Mouse (Mus musculus) 3134 (cell line): ENCODE results near the gene Hmcn1.

Source experiments
- DNase-seq: peaks from one replicate; pipeline ENCODE4 v3.0.0-alpha.2; 2011; ENCODE audit warnings: low spot score; ENCODE audit not compliant: insufficient read length; ENCODE audit errors: extremely low read depth

The Hmcn1 gene

DNA sequence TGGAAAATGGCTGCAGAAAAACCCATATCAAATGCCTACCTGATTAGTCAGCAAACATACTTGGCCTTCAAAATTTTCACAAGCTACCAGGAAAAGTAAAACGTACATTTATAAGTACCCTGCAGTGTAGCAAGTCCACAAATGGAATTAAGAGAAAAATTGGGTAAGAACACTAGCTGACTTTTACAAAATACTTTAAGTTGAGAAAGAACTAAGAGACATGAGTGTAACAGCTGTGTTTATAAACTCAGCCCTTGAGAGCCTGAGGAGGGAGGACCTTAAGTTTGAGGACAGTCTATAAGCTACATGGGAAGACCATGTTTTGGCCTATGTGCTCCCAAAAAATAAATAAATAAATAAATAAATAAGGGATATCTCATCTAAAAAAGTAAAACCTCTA, 107.0 kb downstream of the Hmcn1 start:
- no peak for DNase-seq

DNA sequence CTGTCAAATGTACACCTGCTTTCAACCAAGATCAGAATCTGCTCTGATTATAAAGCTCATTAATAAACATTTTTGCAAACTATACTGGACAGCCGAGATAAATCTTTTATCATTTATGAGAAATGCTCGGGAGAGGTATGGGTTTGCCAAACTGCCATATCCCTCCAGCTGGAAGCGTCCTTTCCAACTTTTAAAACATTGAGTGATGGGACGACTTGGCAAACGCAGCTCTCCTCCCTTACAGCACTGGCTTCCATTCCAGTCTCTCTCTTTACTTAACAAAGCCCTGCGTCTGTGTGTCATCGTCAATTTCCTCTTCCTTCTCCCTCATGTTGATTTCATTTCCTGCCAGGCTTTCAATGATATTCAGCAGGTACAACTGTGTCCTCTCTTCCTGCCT, 114.8 kb downstream of the Hmcn1 start:
- DNase-seq, result no peak

DNA sequence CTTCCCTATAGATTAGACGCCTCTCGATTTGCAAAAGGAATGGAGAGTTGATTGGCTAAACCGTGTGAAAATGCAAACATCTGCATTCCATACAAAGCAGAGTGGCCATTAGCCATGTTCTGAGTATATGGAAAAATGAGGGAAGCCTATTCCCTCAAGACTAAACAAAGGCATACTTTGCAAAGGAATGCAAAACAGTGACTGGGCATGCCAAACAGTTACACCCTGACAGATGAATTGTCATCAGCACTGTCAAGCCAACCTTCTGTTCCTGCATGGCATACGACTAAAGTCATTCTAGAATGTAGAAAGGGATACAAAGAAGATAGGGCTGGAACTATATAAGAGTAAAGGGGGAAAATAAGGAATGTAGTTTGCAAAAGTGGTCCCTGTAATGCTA, 115.3 kb downstream of the Hmcn1 start:
- DNase-seq, result no peak

DNA sequence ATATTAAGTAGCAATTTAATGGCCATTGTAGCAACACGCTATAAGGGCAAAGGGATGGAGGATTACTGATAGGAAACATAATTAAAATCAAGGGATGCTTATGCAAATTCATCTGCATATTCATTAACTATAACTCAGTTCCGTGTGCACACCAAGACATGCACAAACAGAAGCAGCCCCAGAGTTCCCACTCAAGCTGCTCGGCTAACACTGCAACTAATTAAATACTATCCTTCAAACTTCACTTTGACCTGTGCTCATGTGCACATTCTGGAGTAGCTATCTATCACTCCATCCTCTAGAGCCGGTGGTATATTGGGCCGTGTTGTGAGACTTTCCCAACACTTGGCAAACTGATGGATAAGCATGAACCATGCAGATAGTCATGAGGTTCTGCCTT, 119.2 kb downstream of the Hmcn1 start:
- DNase-seq, result no peak

DNA sequence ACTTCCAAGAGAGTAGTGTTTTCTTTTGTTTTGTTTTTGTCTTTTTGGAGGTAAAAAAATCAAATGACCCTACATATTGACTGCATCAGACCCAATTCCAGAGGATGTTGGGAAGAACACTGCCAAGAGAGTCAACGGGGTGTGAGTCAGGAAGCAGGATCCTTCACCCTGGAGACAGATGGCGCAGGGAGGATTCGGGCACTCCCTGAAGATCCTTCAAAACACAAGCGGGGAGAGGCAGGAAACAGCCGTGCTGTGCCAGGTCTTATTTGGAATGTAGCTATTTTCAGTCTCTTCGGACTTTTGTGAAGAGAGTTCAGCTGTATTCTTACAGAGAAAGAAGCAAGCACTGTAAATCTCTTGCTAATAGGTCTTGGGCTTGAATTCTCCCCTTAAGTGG, 120.0 kb downstream of the Hmcn1 start:
- DNase-seq, result no peak

DNA sequence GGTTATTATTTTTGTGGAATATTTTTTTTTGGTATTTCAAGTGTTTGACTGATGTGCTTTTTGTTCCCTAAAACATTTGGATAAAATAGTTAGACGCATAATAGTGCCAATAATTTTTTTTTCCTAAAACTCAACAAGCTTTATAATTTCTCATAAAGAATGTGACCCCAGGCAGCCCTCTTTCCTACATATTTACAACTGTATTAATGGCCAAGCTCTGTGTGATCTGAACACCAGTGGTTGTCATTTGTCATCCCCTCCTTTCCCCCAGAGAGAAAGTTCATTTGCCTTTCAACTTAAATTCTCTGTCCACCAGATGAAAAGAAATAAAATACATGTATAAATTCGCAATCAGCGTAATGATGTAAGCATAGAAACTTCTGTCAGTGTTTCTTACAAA, 121.1 kb downstream of the Hmcn1 start:
- no peak for DNase-seq

DNA sequence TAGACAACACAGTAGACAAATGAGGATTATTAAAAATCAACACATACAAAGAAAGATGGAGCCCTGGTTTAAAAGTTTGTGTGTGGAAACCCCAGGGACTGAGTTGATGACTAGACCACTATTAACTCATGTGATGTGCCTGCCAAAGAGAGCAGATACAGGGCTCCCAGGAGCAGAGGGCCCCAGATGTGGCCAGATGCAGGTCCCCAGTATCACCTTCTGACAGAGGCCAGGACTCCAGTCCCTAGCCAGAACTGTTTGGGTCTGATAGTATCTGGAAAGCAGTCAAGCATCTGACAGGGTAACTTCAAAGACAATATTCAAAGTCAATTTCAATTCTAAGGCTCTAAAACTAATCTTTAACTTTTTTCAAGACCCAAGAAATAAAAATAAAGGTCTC, 124.0 kb downstream of the Hmcn1 start:
- DNase-seq, result no peak

DNA sequence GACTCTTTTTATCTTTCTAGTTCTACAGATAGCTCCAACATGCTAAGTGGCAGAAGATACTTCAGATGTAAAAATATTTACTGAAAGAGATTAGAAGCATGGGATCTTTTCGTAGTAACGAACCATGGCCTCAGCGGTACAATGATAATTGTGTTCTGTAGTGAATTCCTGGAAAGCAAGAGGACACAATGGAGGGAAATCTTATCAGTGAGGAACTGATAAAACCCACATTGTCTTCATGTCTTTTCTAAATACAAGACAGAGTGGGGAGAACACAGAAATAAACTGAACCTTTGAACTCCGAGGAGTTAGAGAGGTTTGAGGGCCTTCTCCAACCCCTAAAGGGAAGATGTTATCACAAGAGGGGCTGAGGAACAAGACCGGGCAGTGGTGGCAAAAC, 126.6 kb downstream of the Hmcn1 start:
- no peak for DNase-seq

DNA sequence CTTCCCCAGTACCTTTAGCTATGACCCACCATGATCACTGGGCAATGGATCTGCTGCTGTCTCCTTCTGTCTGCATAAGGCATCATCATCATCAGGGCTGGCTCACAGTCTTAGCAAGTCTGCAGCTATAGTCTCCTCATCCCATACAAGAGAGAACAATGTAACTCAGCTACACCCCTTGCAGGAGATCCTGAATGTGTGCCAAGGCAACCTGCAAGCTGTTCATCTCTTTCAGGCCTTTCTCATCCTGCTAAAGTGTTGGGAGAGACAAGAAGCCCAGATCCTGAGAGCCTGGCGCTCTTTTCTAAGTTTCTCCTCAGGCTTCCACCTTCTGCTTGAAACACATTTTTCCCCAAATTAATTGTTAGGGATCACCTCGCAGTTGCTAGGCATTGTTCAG, 135.5 kb downstream of the Hmcn1 start:
- no peak for DNase-seq

DNA sequence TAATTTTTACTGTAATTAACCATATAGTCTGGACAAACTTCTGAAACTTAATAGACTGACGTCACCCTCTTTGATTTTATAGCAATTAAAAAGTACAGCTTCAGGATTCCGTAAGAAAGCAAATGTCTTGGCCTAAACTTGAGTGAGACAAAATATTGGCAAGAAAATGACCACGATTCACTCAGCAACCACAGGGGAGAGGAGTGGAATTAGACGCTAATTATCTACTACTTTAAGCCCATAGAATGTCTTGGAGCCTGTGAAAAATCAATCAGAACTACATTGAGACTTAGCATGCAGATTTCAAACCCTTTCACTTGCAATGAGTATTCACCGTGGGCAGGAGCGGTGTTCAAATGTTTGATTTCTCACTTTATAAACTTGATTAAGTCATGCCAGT, 159.8 kb downstream of the Hmcn1 start:
- no peak for DNase-seq

DNA sequence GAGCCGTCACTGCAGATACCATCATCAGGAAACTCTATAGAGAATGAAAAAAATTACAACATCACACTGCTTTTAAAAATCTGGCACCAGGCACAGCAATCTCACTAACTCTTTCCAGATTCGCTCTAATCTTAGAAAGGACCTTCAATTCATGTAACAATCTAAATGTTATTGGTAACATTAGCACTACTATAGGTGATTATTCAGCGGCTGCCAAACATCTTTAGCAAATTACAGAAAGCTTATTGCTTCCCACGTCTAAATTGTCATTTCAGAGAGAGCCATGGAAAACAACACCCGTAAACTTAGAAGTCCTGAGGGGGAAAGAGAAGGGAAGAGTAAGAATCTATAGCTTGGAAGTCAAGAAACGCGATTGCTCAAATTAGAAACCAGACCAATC, 163.4 kb downstream of the Hmcn1 start:
- no peak for DNase-seq

DNA sequence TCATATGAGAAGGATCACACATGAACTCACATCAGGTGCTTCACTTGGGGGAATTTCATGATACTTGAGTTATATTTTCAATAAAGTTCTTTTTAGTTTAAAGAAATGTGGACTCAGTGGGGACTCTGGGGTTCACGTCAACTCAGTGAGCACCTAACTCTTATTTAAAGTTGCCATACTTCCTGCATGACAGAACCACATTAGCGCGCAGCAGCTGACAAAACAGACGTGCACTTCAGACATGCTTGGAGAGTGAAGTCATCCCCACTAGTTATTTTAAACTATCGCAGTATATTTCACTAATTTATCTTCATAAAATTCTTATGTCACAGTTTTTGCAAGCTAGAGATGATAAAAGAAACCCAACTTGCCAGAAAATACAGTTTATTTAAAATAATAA, 166.1 kb downstream of the Hmcn1 start:
- DNase-seq, result no peak

DNA sequence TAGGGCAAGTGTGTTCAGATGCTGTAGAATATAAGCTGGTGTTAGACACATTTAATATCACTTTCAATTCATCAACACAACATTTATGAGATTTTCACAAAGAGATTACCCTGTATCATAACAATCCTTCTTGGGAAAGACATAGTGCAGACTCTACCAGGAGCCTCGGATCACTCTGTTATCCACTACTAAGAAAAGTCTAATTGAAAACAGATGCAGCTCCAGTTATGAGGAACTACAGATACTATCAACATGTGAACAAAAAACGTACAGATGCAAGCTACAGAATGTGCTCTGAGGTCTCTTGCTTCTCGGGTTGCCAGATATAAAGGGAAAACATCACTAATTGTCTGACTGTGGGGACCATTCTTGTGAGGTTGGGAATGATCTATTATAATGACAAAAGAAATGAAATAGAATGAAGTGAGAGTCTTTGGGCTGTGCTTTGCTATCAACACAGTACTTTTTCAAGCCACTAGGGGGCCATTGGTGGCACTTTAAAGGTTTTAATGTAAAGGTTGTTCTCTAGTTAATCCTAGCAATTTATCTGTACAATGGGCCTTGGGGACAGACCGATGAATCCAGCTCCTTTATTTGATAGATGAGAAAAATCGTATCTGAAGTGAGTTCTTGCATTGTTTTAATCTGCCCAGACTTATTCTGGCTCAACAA, 168.8 kb downstream of the Hmcn1 start:
- no peak for DNase-seq

DNA sequence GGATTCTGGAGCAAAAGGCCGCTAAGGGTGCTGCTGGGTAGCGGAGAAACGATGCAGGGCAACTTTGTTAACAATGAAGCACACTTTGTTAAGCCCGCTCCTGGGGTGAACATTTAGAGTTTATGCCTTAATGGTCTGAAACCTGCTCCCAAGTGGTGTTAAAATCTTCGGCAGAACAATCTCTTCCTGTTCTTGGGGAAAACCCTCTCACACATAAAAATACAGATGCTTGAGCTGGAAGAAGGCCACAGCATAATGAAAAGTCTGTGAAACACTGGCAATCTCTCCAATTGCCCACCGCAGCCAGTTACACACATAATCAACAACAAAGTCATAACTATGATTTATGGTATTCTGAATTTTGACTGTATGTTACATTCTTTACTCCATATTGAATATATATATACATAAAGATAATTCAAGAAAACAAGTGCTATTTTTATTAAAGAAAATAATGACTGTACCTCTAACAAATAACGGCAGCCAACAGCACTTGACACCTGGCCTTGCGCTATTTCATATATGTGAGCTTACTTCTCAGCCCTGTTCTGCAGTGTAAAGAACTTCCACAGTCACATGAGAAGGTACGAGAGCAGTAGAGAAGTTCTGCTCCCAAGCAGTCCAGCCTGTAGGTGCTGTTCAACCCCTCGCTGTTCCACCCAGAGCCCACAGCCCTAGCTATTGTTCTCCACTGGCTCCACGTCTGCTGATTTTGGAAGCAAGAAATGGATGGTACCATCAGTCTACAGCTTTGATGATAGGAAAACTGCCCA, 177.0 kb downstream of the Hmcn1 start:
- DNase-seq, result no peak

DNA sequence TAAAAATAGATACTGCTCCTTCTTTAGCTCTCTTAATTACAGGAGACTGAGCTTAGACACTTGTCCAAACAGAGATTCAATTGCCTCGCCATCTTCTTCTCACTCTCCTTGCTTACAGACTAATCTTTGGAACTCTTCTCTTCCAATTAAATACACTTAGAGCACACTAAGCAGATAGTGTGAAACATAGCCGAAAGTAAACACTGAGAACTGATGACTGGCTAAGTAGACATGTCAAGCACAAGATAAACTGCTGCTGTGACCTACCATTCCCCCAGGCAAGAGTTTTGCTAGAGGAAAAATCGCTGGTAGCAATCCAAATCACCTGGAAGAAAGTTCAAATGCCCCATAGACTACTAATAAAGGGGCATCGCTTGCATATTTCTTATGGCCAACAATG, 178.3 kb downstream of the Hmcn1 start:
- DNase-seq, result no peak

DNA sequence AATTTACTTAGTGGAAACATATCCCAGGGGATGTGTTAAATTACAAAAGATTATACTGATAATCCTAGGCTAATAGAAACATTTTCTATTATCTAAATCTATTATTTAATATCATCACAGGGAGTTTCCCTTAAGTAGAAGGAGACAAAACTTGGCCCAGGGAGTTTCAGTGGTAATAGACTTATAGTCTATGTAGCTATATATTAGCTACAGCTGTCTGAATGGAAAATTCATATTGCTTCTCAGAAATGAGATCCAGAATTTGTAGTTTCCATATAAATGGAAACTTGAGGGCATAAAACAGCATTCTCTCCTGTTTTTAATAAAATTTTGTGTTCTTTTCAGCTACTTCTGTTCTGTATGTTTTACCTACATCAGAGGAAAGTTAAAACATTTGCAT, 179.9 kb downstream of the Hmcn1 start:
- DNase-seq, result no peak

DNA sequence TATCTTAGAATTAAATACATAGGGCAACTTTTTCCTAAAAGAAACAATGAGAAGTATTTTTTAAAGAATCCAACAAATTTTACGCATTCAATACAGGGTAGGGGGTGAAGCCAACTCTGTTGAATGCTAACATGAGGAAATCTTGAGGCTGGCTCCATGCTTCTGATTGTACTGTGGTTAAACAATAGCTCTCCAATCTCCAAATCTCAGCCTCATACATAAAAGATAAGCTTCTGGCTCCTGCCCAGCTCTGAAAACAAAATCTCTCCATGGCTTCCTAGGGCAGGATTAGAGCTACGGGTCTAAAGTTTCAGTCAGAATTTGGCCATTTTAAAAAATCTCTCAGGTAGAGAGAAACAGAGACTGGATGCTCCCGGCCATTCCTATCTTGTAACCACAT, 186.4 kb downstream of the Hmcn1 start:
- no peak for DNase-seq

DNA sequence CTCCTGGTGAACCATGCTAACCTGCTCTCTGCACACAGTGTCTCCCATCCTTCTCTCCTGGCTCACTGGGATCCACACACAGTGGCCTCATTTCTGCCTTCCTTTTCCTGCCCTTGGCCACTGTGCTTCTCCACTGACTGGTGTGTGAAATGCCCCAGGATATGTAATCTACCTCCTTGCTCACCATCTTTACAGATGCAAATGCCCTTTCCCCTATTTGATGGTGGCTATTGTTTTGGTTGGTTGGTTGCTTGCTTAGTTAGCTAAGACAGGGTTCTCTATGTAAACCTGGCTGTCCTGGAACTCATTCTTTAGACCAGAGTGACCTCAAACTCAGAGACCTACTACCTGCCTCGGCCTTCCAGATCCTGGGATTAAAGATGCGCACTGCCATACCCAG, 187.8 kb downstream of the Hmcn1 start:
- DNase-seq, result no peak

DNA sequence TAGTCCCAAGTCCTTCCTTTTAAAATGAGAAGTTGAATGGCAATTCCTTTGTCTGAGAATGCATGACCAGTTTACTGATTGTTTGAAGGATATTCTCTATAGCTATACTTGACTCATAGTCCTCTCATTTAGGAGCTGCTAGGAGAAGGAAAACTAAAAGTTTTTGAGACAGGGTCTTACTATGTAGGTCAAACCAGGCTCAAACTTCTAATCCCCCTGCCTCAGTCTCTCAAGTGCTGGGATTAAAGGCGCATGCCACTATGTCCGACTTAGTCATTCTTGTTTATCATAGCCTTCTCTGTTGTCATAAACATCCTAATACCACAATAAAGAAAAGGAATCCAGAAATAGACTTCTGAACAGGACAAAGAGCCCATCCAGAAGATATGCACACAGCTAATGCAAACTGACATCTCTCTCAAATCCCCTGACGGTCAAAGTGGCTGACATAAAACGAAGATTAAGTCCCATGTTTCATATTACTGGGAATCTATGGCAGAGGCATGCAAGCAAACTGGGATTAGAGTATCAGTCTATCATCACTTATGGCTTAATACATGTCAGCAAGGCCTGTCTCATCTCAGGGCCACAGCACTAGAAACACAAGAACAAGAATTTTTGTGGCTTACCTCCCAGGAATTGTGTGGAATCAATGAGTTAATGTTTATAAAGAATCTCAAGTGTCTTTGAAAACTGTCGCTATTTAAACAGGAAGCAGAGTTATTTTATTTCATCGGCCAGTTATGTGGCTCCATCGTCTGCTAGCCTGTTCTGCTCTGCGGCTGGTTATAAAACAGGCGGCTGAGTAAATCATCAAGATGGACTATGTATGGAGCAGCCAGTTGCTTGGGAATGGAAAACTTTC, 188.8 kb downstream of the Hmcn1 start:
- no peak for DNase-seq

DNA sequence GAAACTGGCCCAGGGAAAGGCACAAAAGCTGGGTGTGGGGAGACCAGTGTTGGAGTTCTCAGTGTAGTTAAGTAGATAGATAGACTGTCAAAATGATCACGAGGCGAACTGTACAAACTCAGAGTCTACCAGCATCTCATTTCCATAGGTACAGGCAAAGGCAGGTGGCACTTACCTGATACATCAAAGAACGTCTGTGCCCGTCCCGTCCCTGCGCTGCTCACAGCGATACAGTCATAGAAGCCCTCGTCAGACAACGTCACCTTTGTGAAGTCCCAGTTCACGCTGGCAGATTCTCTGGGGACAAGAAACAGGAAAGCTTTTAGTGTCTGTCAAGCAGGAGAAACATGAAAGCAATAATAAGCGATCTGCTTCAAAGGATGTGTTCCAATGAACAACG, 190.6 kb downstream of the Hmcn1 start:
- no peak for DNase-seq

DNA sequence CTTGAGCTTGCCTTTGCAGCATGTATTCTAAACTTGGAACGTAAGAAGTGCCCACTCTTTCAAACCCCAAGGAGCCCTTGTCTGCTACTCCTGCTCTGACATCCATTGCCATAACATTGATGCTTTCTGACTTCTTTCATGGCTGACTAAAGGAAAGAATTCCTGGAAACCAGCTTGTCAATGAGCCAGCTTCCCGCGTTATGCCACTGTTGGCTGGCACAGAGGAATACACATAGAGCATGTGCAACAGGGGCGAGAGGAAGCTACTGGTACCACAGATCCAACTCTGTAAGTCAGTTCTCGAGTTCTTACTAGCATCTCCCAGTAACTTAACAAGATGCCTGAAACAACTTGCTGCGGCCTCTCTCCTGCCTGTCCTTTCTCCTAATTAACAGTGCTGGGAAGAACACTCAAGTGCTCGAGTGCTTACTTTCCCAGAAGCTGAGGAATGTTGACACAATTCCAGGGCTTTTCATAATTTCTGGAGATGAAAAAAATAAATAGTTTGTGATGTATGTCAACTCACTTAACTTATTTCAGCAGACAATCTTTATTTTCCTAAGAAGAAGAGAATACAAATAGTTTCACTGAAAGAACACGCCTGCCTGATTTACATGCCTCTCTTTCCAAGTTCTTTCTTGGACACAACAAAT, 192.5 kb downstream of the Hmcn1 start:
- DNase-seq, result no peak
